Mouse (Mus musculus) G1E-ER4 (cell line): Measurements from ENCODE around the gene Fnip2. TPM values are rescaled to one million over a fixed set of nuclear protein-coding genes. Genes with fewer than 3 reads are reported as not detected.

Source experiments
- GATA1 ChIP-seq: IDR thresholded peaks from one replicate; pipeline ENCODE4 v1.8.0; 2012; ENCODE audit warnings: low read length, inconsistent platforms
- polyA plus RNA-seq: library from polyadenylated mRNA; stranded (reverse); fragments of >175 nt; gene quantifications from 2 replicates; pipeline ENCODE4 v1.2.3, GENCODE M21; 2012

The Fnip2 gene
- polyA plus RNA-seq, 1 experiment = 2.2 TPM

DNA sequence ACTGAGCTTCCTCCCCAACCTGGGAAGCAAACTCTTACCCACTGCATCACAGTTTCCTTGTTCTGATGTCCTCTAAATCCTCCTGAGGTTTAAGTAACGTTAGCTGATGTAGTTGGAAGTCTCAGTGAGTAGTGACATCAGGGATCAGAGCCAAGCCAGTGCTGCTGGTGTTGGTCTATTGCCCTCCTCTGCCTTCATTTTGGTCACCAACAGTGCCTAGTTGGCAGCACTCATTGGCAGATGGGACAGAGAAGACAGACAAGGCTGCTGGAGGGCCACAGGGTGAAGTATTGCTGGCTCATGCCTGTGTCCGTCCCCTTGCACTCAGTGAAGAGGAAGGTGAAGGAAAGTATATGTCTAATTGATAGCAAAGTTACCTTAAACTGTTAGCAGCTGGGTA lies 91.6 kb downstream of the Fnip2 start:
- TF ChIP-seq GATA1 = no peak

DNA sequence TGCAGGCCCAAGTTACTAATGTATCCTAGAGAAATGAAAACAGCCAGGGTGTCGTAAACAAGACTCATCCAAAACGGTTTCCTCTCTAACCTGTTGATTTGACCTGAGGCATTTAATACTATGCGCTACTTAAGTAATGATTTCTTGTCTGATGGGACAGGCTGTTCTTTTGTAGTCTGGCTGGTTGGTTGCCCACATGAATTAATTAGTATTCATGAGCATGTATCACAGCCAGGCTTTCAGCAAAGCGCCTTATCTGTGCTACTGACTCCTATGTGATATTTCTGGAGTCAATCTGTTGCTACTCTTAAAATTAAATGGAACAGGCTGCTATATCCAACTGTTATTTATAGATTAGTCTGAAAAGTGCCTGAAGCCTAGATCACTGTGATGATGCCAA lies 92.7 kb downstream of the Fnip2 start:
- no peak for TF ChIP-seq GATA1

DNA sequence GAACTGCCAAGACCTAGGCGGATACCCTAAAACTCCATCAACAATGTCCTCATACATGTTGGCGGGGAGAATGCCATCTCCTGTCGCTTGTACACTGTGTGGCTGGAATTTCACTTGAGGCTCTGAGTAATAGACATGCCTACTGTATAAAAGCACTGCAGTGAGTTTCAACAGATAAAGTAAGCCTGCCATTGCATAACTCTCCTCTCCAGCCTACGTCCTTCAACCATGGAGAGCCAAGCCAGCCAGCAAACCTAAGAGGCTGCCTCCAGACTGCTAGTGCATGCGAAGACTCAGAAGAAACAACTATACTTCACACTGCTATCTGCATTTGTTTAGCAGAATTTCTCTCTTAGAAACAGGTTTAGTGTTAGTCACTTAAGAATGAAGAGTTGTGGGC lies 95.2 kb downstream of the Fnip2 start:
- no peak for TF ChIP-seq GATA1

DNA sequence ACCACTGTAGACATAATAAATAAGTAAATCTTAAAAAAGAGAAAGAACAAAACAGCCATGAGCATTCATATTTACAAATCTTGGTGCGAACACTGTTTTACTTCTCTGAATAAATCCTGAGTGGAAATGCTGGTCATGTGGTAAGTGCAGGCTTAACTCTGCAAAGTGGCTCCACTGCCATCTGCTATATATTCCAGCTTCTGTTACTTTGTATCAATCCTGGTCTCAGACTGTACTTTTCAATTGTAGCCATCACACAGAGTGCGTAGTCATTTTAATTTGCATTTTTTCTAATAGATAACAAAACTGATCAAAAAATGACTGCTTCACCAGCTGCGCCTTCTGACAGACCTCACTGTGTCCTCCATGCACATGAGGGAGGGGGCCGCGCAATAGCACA lies 98.2 kb downstream of the Fnip2 start:
- no peak for TF ChIP-seq GATA1

DNA sequence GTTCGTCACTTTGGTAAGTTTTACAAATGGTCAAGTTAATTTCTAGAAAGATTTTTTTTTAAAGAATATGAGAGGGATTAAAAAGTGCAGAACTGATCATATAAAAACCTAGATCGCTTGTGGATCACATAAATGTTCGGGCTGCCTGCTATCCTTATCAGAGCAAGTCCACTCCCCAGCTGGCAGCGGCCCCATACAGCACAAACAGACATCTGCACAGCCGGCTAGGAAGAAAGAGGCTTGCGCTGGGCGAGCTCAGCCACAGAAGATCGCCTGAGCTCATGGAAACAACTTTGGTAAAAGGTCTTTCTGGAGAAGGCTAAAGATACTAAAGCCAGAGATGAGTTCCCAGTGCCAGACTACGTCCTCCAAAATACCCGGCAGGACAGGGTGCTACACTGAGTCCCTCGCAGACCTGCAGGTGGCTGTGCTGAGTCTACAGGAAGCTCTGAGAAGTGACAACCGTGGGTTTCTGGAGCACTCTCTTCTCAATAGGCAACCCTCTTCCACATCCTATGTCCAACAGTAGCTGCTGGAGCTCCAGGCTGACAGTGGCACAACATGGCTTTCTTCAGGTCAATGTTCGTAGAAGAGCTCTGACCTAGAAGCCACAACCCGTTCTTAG lies 108.8 kb downstream of the Fnip2 start:
- TF ChIP-seq GATA1 = no peak

DNA sequence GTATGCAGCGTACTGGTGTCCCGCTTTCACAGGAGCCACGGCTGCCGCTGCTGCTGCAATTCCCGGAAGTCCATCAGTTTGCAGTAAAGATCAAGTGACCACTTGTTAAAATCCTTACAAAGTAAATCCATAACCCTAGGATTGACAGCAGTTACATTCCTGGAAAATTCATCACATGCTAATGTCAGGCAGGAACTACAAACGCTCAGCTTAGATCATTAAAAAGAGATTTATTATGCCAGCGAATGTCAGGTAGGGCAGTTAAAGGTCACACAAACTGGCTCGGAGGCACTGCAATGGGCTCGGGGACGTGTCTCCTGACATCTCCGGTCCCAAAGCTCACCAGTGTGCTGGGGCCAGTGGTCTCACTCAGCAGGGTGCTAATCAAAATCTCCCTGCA lies 111.8 kb downstream of the Fnip2 start:
- TF ChIP-seq GATA1 = no peak

DNA sequence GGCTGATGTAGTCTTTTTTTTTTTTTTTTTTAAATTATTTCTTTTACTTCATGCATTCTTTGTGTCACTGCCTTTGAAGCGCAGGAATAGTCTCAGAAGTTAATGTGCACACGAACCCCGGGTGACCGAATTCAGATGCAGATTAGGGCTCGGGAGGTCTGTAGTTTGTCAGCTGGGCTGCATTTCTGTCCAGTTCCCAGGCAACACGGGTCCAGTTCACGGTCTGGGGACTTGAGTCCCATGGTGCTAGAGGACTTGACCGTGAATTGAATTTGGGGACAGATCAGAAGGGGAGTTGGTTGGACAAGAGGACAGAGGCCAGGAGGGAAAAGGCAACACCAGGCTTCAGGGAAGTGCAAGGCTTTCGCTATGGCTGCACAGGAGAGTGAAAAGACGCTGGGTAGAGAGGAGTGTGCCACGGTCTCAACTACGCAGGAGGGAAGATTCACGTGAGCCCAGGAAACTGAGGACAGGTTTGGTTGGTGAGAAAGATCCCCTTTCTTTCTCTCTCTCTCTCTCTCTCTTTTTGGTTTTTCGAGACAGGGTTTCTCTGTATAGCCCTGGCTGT lies 114.8 kb downstream of the Fnip2 start:
- no peak for TF ChIP-seq GATA1

DNA sequence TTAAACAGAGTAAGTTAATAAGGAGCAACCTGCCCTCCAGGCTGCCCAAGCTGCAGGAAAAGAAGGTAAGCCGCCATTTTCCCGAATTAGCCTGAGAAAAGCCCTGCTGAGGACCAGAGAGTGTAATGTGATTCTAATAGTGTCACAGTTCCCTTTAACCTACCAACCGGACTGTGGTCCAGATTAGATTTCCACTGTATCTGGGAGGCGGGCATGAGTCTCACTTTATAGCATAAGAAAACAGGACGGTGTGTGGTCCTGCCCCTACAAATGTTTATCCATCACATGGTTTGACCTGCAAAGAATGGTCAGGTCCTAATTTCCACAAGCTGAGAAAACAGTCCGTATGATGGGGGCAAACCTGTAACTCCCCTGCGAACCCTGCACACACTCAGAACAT lies 118.2 kb downstream of the Fnip2 start:
- no peak for TF ChIP-seq GATA1

DNA sequence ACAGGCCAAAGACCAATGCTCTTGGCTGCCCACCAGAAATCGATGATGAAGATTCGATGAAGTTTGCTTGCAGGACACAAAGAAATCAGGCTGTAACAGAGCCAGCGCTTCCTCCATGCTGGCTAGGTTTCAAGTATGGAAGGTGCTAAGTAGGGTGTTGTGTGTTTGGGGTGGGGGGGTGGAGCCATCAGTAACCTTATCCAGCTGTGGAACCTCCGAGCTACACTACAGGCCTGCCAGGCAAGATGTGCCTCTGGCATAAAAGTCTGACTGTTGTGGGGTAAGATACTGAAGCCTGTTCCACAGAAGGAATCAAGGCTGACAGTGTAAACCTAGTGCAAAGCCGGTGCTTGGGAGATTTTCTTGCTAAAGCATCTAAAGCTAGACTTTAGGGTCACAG lies 119.2 kb downstream of the Fnip2 start:
- no peak for TF ChIP-seq GATA1

DNA sequence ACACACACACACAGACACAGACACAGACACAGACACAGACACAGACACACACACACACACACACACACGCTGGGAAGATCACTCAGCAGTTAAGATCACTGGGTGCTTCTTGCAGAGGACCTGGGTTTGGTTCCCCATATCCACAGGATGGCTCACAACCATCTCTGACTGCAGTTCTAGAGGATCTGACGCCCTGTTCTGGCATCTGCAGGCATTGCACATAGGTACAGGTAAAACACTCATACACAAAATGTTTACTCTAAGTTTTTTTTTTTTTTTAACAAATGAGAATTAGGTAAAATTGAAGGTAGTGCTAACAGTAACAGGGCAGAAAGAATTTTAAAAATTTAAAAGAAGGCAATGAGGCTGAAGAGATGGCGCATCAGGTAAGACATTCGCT lies 121.5 kb downstream of the Fnip2 start:
- no peak for TF ChIP-seq GATA1

DNA sequence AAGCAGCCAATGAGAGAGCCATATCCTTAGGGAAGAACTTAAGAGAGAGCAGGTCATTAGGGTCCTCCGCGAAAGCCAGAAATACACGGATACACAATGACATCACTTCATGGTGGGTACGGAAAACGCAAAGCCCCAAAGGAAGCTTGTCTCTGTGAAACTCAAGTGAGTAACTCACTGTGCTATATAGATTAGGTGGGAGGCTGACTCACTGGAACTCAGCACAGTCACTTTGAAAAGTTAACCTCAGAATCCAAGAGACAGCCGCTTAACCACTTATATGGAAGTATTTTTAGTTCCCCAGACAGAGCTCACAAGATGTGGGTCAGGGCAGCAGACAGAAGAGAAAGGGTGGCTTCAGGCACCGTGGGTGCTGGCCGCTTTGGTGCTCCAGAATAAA lies 122.6 kb downstream of the Fnip2 start:
- no peak for TF ChIP-seq GATA1

DNA sequence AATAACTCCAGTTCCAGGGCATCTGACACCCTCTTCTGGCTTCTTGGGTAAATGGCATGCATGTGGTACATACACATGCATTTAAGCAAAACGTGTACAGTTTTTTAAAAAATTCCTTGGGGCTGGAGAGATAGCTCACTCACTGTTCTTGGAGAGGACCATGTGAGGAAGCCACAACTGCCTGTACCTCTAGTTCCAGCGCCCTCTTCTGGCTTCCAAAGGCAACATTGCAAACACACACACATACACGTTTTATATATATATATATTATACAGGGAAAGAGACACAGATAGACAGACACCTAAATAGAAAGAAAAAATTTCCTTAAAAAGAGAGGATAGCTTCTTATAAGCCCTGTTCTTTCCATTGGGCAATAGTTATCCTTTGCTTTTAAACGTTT lies 123.7 kb downstream of the Fnip2 start:
- no peak for TF ChIP-seq GATA1

DNA sequence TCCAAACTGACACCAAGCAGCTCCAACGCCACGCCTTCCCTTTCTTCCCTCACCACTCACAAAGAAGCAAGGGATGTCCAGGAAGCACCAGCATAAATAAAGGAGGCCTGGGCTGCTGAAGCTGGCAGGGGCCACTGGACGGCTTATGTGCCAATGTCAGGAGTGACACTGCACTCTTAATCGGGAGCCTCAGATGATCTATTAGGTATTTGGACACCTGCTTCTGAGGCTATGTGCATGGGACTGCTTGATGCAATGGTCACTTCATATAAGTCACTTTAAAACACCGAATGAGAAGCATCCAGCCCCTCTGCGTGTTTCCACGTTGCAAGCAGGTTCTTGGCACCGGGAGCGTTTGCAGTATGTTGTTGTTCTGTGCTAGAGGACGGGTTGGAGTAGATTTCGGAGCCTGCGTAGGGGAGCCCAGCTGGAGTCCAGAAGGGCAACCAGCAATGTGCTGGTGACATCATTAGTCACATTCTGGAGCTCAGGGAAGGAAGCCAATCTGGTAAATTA lies 126.6 kb downstream of the Fnip2 start:
- no peak for TF ChIP-seq GATA1

DNA sequence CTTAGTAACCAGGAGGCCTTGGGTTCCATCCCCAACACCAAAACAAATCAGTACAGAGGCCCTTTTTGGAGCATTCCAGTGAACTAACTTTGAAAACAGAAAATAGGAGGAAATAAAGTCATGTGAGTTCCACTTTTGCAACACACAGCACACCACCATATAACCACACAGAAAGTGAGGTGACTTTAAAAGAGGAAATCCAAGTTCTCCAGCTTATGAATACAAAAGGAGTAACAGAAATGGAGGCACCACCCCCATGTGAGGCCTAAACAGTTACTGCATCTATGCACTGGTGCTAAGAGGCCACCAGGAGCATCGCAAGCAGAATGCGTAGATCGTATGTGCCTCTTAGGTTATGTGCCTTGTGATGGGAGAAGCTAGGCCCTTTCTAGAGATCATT lies 129.3 kb downstream of the Fnip2 start:
- TF ChIP-seq GATA1 = no peak

DNA sequence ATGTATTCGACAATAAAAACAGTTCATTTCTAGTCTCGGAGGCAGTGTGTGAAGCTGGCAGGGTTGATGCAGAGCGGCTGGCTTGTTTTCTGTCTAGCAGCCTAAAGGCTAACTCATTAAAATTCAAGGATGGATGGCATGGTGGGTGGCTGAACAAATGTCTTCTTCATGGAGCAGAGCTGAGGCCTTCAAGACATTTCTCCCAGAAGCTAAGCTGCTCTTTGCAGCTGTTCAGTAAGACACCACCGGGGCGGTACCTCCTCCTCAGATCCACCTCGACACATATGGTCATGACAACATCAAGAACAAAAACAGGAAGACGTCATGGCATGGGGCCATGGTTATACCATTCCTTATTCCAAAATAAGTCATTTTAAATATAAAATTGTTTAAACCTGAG lies 131.4 kb downstream of the Fnip2 start:
- no peak for TF ChIP-seq GATA1

DNA sequence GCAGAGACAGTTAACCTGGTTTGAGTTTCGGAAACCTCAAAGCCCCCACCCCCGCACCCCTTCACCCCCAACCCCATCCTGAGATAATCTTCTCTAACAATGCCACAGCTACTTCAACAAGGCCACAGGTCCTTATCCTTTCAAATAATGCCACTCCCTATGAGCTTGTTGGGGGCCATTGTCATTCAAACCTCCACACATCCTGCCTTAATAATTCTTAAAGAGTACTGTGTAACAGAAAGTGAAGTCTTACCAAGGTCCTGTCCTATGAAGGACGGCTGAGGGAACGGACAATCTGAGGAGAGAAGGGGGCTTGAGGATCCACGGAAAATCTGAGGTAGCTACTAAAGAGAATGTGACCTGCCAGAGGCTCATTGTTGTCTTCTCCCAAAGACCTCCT lies 132.6 kb downstream of the Fnip2 start:
- TF ChIP-seq GATA1 = no peak

DNA sequence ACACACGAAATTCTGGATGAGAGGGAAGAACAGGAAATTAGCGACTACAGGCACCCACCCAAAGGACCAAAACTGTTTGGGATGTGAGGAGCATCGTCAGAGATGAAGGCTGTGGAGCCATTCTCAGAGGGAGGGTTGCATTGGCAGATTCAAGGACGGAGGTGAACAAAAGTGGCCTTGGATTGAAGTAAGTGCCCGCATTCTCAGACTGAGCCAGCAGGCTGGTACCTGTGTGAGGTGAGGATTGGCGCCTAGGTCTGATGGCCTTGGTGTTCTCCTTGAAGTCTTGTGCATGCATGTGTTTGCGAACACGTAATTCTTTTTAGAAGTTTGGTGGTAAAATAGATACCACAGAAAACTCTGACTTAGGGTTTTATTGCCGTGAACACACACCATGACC lies 133.2 kb downstream of the Fnip2 start:
- no peak for TF ChIP-seq GATA1

DNA sequence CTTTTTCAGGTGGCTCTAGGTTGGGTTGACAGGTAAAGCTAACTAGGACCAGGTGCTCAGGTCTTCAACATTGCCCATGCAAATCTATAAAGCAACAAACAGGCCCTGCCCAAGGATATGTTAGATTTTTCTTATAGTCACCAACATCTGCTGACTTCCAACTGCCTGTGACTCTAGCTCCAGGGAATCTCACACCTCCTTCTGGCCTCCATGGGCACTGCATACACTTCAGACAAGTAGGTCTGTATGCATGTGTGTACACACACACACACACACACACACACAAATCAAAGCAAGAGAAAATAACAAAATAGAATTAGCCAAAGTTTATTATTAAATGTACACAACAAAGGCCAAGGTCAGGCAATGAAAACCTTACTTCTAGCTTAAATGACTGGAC lies 134.0 kb downstream of the Fnip2 start:
- no peak for TF ChIP-seq GATA1
